In the genomic region with DNA sequence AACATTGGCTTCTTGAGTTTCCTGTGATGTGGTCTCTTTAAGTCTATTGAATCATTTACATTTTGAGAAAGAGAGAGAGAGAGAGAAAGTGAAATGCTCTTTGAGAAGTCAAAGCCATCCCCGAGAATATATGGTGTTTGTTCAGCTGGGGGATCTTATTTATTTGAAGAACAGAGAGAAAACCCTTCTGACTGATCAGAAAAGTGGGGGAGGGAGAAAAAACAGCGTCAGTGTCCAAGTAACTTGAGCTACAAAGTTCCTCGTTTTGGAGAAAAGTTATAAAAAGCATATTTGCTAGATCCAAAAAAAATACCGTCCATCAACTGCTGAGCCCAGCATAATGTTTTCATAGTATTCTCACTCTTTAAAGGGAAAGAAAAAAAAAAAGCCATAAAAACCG, we compare ENCODE assay signal across 22 mouse cellular contexts.
DNase-seq lines count a peak whose midpoint lies in the region; ATAC-seq and TF ChIP-seq lines count a peak whose summit lies in the region.
"Had no signal": no experiment of that assay in that cellular context is flagged by ENCODE, and none has a peak within 500 bp of the region (broad histone marks: within the 10 kb centered on the region; RNA-seq: fewer than 3 reads in every experiment).

No protein-coding gene starts in this region.

- H3K36me3 ChIP-seq in kidney, embryonic 15.5 days, result no peaks in the 10 kb centered on the region
- H3K36me3 ChIP-seq in lung, embryonic 14.5 days (ENCODE audit: insufficient read depth), result no peaks in the 10 kb centered on the region
- H3K36me3 ChIP-seq: embryonic facial prominence, embryonic 12.5 days; G1E; heart, embryonic 12.5 days; hindbrain, embryonic 15.5 days had no signal

- H3K9me3 ChIP-seq in kidney, embryonic 15.5 days (replicated peaks), result no peaks in the 10 kb centered on the region
- no peaks in the 10 kb centered on the region for H3K9me3 ChIP-seq in lung, embryonic 14.5 days (ENCODE audit: low read depth, low read length)
- H3K9me3 ChIP-seq: embryonic facial prominence, embryonic 12.5 days; forebrain, embryonic 13.5 days; heart, embryonic 12.5 days; hindbrain, embryonic 15.5 days had no signal

- ATAC-seq in kidney, embryonic 15.5 days (replicated peaks; ENCODE audit: low FRiP score), result no peak
- no peak for ATAC-seq in lung, embryonic 14.5 days (ENCODE audit: insufficient read depth)
- ATAC-seq: CD4-positive, CD25-positive, alpha-beta regulatory T cell, adult 4 months; forebrain, embryonic 13.5 days; forebrain, postnatal 0 days had no signal

- no peak for TF ChIP-seq CTCF in lung, embryonic 14.5 days (IDR thresholded peaks at IDR 0.05; ENCODE audit: low read depth)
- TF ChIP-seq CTCF in lung, adult 2 months (IDR thresholded peaks at IDR 0.05; ENCODE audit: insufficient read depth, low read length), result no peak

- intact Hi-C loops in heart, postnatal 36 days (cut with DNase I), result no loop called here

- H3K4me3 ChIP-seq in kidney, embryonic 15.5 days (replicated peaks), result no peak overlapping the region
- H3K4me3 ChIP-seq in lung, embryonic 14.5 days (ENCODE audit: low read depth, low read length), result no peak overlapping the region
- no peak overlapping the region for H3K4me3 ChIP-seq in lung, adult 2 months (replicated peaks; ENCODE audit: extremely low read depth, low read depth, low read length)
- H3K4me3 ChIP-seq: embryonic facial prominence, embryonic 12.5 days; forebrain, embryonic 13.5 days; gastrocnemius, adult 2 months; heart, embryonic 12.5 days; hindbrain, embryonic 15.5 days had no signal

- no peak overlapping the region for H3K27ac ChIP-seq in kidney, embryonic 15.5 days
- no peak overlapping the region for H3K27ac ChIP-seq in lung, embryonic 14.5 days (ENCODE audit: low read depth)
- H3K27ac ChIP-seq: embryonic facial prominence, embryonic 12.5 days; forebrain, embryonic 13.5 days; gastrocnemius, adult 2 months; hindbrain, embryonic 15.5 days had no signal

- peaks cover 24% of the 10 kb centered on the region for H3K4me1 ChIP-seq in kidney, embryonic 15.5 days
- H3K4me1 ChIP-seq in lung, embryonic 14.5 days (ENCODE audit: insufficient read depth), result no peaks in the 10 kb centered on the region
- no peaks in the 10 kb centered on the region for H3K4me1 ChIP-seq in lung, adult 2 months (ENCODE audit: control insufficient read depth, insufficient read depth, low read length)
- H3K4me1 ChIP-seq: embryonic facial prominence, embryonic 12.5 days; forebrain, embryonic 13.5 days; heart, embryonic 12.5 days; hindbrain, embryonic 15.5 days had no signal

- H3K9ac ChIP-seq in kidney, embryonic 15.5 days, result no peak overlapping the region
- no peak overlapping the region for H3K9ac ChIP-seq in lung, embryonic 14.5 days
- H3K9ac ChIP-seq: embryonic facial prominence, embryonic 12.5 days; forebrain, embryonic 13.5 days; forebrain, postnatal 0 days; heart, embryonic 12.5 days; hindbrain, embryonic 15.5 days had no signal

- TF ChIP-seq POLR2A in lung, adult 2 months (IDR thresholded peaks at IDR 0.05; ENCODE audit: borderline replicate concordance, extremely low read depth, low read depth, low read length), result no peak

- H3K27me3 ChIP-seq in kidney, embryonic 15.5 days, result 0 out of 2 replicates have a peak, but pooled peaks cover 6% of the 10 kb centered on the region
- no peaks in the 10 kb centered on the region for H3K27me3 ChIP-seq in lung, embryonic 14.5 days (ENCODE audit: insufficient read depth, low read length)
- H3K27me3 ChIP-seq: embryonic facial prominence, embryonic 12.5 days; forebrain, embryonic 13.5 days; heart, embryonic 12.5 days; hindbrain, embryonic 15.5 days had no signal

- DNase-seq in embryo, embryonic 10.5 days (ENCODE audit: low spot score), result peak; percentile 50
- DNase-seq in embryo, embryonic 10 days (ENCODE audit: low spot score), result no peak
- DNase-seq in kidney, postnatal 14 days, result no peak
- DNase-seq in lung, embryonic 14.5 days, result peak; percentile 41
- DNase-seq in lung, adult 2 months, result no peak
- no peak for DNase-seq in adrenal gland, adult (ENCODE audit: inconsistent age in 2 of 2, low spot score in 1 of 2)
- DNase-seq in heart, postnatal 36 days, result no peak
- DNase-seq: adrenal gland, adult 2 months; adrenal gland, postnatal 25 days; B cell, adult 2 months; cerebellum, adult 2 months; cerebellum, postnatal 10 days; forebrain, postnatal 0 days; gastrocnemius, postnatal 25 days had no signal

- 0 out of 2 replicates have a peak overlapping the region, but pooled peaks have one; percentile 10 for H3K4me2 ChIP-seq in kidney, embryonic 15.5 days
- H3K4me2 ChIP-seq in lung, embryonic 14.5 days, result no peak overlapping the region
- H3K4me2 ChIP-seq: embryonic facial prominence, embryonic 12.5 days; forebrain, embryonic 13.5 days; heart, embryonic 12.5 days; hindbrain, embryonic 15.5 days had no signal

- WGBS in kidney, embryonic 15.5 days, result 14% methylated on average over 5 of the region's 5 CpGs
- 30% methylated on average over 5 of the region's 5 CpGs for WGBS in lung, embryonic 14.5 days
- 47% methylated on average over 5 of the region's 5 CpGs for WGBS in lung, adult 2 months

Comparison
In these comparisons a context has a peak if more than half of its experiments do, and no peak if none do; other contexts are left out.
1. DNase-seq: peak in embryo, embryonic 10.5 days (single experiment) and lung, embryonic 14.5 days (single experiment); none in embryo, embryonic 10 days (single experiment), kidney, postnatal 14 days (single experiment), lung, adult 2 months (single experiment), adrenal gland, adult (0 of 2) and heart, postnatal 36 days (0 of 2).